Mouse (Mus musculus) embryonic facial prominence, embryonic 13.5 days (tissue): ENCODE results near the gene Igf1. TPM values are rescaled to one million over a fixed set of nuclear protein-coding genes. Genes with fewer than 3 reads are reported as not detected.

ENCODE experiments used
- ATAC-seq: fragments of 200-750 bp; cut with Nextera tagmentation; 2 replicates; pipeline ENCODE4 v1.8.0; 2017; ENCODE audit warnings: low read depth; ENCODE audit not compliant: insufficient number of reproducible peaks, insufficient read depth, low FRiP score, low TSS enrichment
- H3K27ac ChIP-seq: fragments of 300-500 bp; sonication (generic); 2 replicates; pipeline ENCODE4 v1.5.1; 2015; ENCODE audit warnings: moderate library complexity, mild to moderate bottlenecking, inconsistent platforms
- H3K27me3 ChIP-seq: fragments of 300-500 bp; sonication (generic); 2 replicates; pipeline ENCODE4 v1.6.1; 2015; ENCODE audit warnings: mild to moderate bottlenecking, inconsistent platforms
- H3K36me3 ChIP-seq: fragments of 300-500 bp; sonication (generic); 2 replicates; pipeline ENCODE4 v1.6.1; 2015; ENCODE audit warnings: mild to moderate bottlenecking, inconsistent platforms
- H3K4me1 ChIP-seq: fragments of 300-500 bp; sonication (generic); 2 replicates; pipeline ENCODE4 v1.6.1; 2015; ENCODE audit warnings: inconsistent platforms
- H3K4me2 ChIP-seq: fragments of 300-500 bp; sonication (generic); 2 replicates; pipeline ENCODE4 v1.6.1; 2015; ENCODE audit warnings: moderate library complexity, mild to moderate bottlenecking, inconsistent platforms
- H3K4me3 ChIP-seq: fragments of 300-500 bp; sonication (generic); 2 replicates; pipeline ENCODE4 v1.5.1; 2015; ENCODE audit warnings: mild to moderate bottlenecking, inconsistent platforms
- H3K9ac ChIP-seq: fragments of 300-500 bp; sonication (generic); 2 replicates; pipeline ENCODE4 v1.6.1; 2015; ENCODE audit warnings: mild to moderate bottlenecking, inconsistent platforms
- H3K9me3 ChIP-seq: fragments of 300-500 bp; sonication (generic); 2 replicates; pipeline ENCODE4 v1.6.1; 2016; ENCODE audit warnings: inconsistent platforms
- WGBS: fragments of 180-500 bp; shearing (Covaris S2); methylation state at CpG from one replicate; pipeline ENCODE4 v1.1.7; 2015; ENCODE audit warnings: mixed read lengths; 5-methylcytosine and 5-hydroxymethylcytosine counted together
- polyA plus RNA-seq: library from polyadenylated mRNA; unstranded; fragments of >200 nt; fragmentation: Nextera tagmentation; extraction: Ambion mirVana; gene quantifications from 2 replicates; pipeline ENCODE4 v1.2.1, GENCODE M21; 2015

Igf1 gene
- polyA plus RNA-seq, 1 experiment from 2014 or later: 74.3 TPM

GRCm38 (mm10) chr10:87872854-87873253, 14.8 kb downstream of the Igf1 start:
- peaks cover 42% of the 10 kb centered on the region for H3K4me1 ChIP-seq
- no peak overlapping the region for H3K9ac ChIP-seq
- H3K4me2 ChIP-seq: no peak overlapping the region
- H3K4me3 ChIP-seq: no peak overlapping the region
- no peaks in the 10 kb centered on the region; the same call in 1 of the 2 replicates for H3K27me3 ChIP-seq
- H3K9me3 ChIP-seq: no peaks in the 10 kb centered on the region
- WGBS: 32% methylated on average over 5 of the region's 5 CpGs
- no peak overlapping the region for H3K27ac ChIP-seq
- no peaks in the 10 kb centered on the region; the same call in 1 of the 2 replicates for H3K36me3 ChIP-seq
- no peak for ATAC-seq

- no peak overlapping the region for H3K27ac ChIP-seq
- no peak overlapping the region for H3K9ac ChIP-seq
- H3K4me2 ChIP-seq: no peak overlapping the region
- no peak for ATAC-seq
- H3K4me1 ChIP-seq: peaks cover 38% of the 10 kb centered on the region
- no peaks in the 10 kb centered on the region; the same call in 1 of the 2 replicates for H3K27me3 ChIP-seq
- WGBS: 80% methylated on average over 3 of the region's 3 CpGs
- no peak overlapping the region for H3K4me3 ChIP-seq
- no peaks in the 10 kb centered on the region for H3K9me3 ChIP-seq
- H3K36me3 ChIP-seq: no peaks in the 10 kb centered on the region; the same call in 1 of the 2 replicates
These were observed 15.5 kb downstream of the Igf1 start for GRCm38 (mm10) chr10:87873516-87873915.

- no peak for ATAC-seq
- 82% methylated on average over 7 of the region's 7 CpGs for WGBS
- H3K4me1 ChIP-seq: no peaks in the 10 kb centered on the region
These were observed 22.2 kb downstream of the Igf1 start for GRCm38 (mm10) chr10:87880071-87880785.

GRCm38 (mm10) chr10:87885326-87886040, 27.4 kb downstream of the Igf1 start:
- Histone ChIP-seq H3K27ac (no peak overlapping the region), H3K36me3 (no peaks in the 10 kb centered on the region), H3K9me3 (no peaks in the 10 kb centered on the region), H3K9ac (no peak overlapping the region), H3K4me3 (no peak overlapping the region), H3K27me3 (no peaks in the 10 kb centered on the region), H3K4me1 (no peaks in the 10 kb centered on the region), H3K4me2 (no peak overlapping the region)
- 85% methylated on average over 2 of the region's 2 CpGs for WGBS
- no peak for ATAC-seq

More at GRCm38 (mm10) chr10:87880071-87880785, 22.2 kb downstream of the Igf1 start:
- no peak overlapping the region for H3K4me2 ChIP-seq
- H3K9me3 ChIP-seq: no peaks in the 10 kb centered on the region
- H3K4me3 ChIP-seq: no peak overlapping the region
- no peak overlapping the region for H3K9ac ChIP-seq
- no peaks in the 10 kb centered on the region for H3K36me3 ChIP-seq
- H3K27me3 ChIP-seq: no peaks in the 10 kb centered on the region
- H3K27ac ChIP-seq: no peak overlapping the region

GRCm38 (mm10) chr10:87889850-87890249, 31.8 kb downstream of the Igf1 start:
- H3K4me3 ChIP-seq: no peak overlapping the region
- H3K9ac ChIP-seq: no peak overlapping the region
- peaks cover 3% of the 10 kb centered on the region; the same call in 1 of the 2 replicates for H3K9me3 ChIP-seq
- no peaks in the 10 kb centered on the region for H3K36me3 ChIP-seq
- H3K4me1 ChIP-seq: no peaks in the 10 kb centered on the region
- no peak overlapping the region for H3K27ac ChIP-seq
- ATAC-seq: no peak
- H3K27me3 ChIP-seq: no peaks in the 10 kb centered on the region
- no peak overlapping the region for H3K4me2 ChIP-seq

GRCm38 (mm10) chr10:87892256-87892655, 34.2 kb downstream of the Igf1 start:
- Histone ChIP-seq H3K27ac (no peak overlapping the region), H3K9me3 (peaks cover 3% of the 10 kb centered on the region; the same call in 1 of the 2 replicates), H3K9ac (no peak overlapping the region), H3K27me3 (no peaks in the 10 kb centered on the region), H3K4me3 (no peak overlapping the region), H3K36me3 (no peaks in the 10 kb centered on the region), H3K4me1 (no peaks in the 10 kb centered on the region), H3K4me2 (no peak overlapping the region)
- no peak for ATAC-seq

- Histone ChIP-seq H3K4me2 (no peak overlapping the region), H3K27ac (no peak overlapping the region), H3K4me1 (no peaks in the 10 kb centered on the region), H3K27me3 (no peaks in the 10 kb centered on the region), H3K36me3 (no peaks in the 10 kb centered on the region), H3K9ac (no peak overlapping the region), H3K4me3 (no peak overlapping the region), H3K9me3 (peaks cover 3% of the 10 kb centered on the region; the same call in 1 of the 2 replicates)
- ATAC-seq: no peak
- WGBS: 96% methylated on average over 1 of the region's 1 CpGs
These were observed 35.2 kb downstream of the Igf1 start for GRCm38 (mm10) chr10:87893272-87893671.

GRCm38 (mm10) chr10:87894461-87895120, 36.5 kb downstream of the Igf1 start:
- 77% methylated on average over 4 of the region's 4 CpGs for WGBS
- Histone ChIP-seq H3K9ac (no peak overlapping the region), H3K4me2 (no peak overlapping the region), H3K4me3 (no peak overlapping the region), H3K27me3 (no peaks in the 10 kb centered on the region), H3K27ac (no peak overlapping the region), H3K4me1 (peaks cover 7% of the 10 kb centered on the region), H3K9me3 (peaks cover 3% of the 10 kb centered on the region; the same call in 1 of the 2 replicates), H3K36me3 (no peaks in the 10 kb centered on the region)
- no peak for ATAC-seq

- H3K27me3 ChIP-seq: no peaks in the 10 kb centered on the region
- peaks cover 7% of the 10 kb centered on the region for H3K4me1 ChIP-seq
- no peak overlapping the region for H3K4me3 ChIP-seq
- H3K9ac ChIP-seq: no peak overlapping the region
- H3K27ac ChIP-seq: no peak overlapping the region
- H3K4me2 ChIP-seq: no peak overlapping the region
- peaks cover 3% of the 10 kb centered on the region; the same call in 1 of the 2 replicates for H3K9me3 ChIP-seq
- no peaks in the 10 kb centered on the region for H3K36me3 ChIP-seq
- ATAC-seq: no peak
- 64% methylated on average over 2 of the region's 2 CpGs for WGBS
These were observed 37.3 kb downstream of the Igf1 start for GRCm38 (mm10) chr10:87895351-87895750.

GRCm38 (mm10) chr10:87897331-87897730, 39.3 kb downstream of the Igf1 start:
- Histone ChIP-seq H3K4me2 (no peak overlapping the region), H3K36me3 (no peaks in the 10 kb centered on the region), H3K4me3 (no peak overlapping the region), H3K27ac (no peak overlapping the region), H3K27me3 (no peaks in the 10 kb centered on the region), H3K9me3 (no peaks in the 10 kb centered on the region), H3K9ac (no peak overlapping the region), H3K4me1 (peaks cover 10% of the 10 kb centered on the region)
- no peak for ATAC-seq
- WGBS: 92% methylated on average over 4 of the region's 4 CpGs

GRCm38 (mm10) chr10:87898826-87899225, 40.8 kb downstream of the Igf1 start:
- H3K27ac ChIP-seq: no peak overlapping the region
- no peaks in the 10 kb centered on the region for H3K36me3 ChIP-seq
- peaks cover 10% of the 10 kb centered on the region for H3K4me1 ChIP-seq
- H3K4me3 ChIP-seq: no peak overlapping the region
- no peaks in the 10 kb centered on the region for H3K9me3 ChIP-seq
- WGBS: 24% methylated on average over 3 of the region's 3 CpGs
- no peak for ATAC-seq
- no peak overlapping the region for H3K4me2 ChIP-seq
- H3K27me3 ChIP-seq: no peaks in the 10 kb centered on the region
- no peak overlapping the region for H3K9ac ChIP-seq
